Mouse (Mus musculus): ENCODE data around the gene Mapk1ip1l. TPM values are rescaled to one million over a fixed set of nuclear protein-coding genes. Genes with fewer than 3 reads are reported as not detected.
A peak's percentile ranks its signal among the peaks of the same experiment; 100 is the strongest.

The Mapk1ip1l gene
- polyA plus RNA-seq, 1 experiment from 2014 or later: 83.5 TPM

GRCm38 (mm10) chr14:47335300-47335699, 37.2 kb downstream of the Mapk1ip1l start:
- no peak overlapping the region for H3K4me3 ChIP-seq (replicated peaks)
- WGBS: 43% methylated on average over 3 of the region's 3 CpGs

DNA sequence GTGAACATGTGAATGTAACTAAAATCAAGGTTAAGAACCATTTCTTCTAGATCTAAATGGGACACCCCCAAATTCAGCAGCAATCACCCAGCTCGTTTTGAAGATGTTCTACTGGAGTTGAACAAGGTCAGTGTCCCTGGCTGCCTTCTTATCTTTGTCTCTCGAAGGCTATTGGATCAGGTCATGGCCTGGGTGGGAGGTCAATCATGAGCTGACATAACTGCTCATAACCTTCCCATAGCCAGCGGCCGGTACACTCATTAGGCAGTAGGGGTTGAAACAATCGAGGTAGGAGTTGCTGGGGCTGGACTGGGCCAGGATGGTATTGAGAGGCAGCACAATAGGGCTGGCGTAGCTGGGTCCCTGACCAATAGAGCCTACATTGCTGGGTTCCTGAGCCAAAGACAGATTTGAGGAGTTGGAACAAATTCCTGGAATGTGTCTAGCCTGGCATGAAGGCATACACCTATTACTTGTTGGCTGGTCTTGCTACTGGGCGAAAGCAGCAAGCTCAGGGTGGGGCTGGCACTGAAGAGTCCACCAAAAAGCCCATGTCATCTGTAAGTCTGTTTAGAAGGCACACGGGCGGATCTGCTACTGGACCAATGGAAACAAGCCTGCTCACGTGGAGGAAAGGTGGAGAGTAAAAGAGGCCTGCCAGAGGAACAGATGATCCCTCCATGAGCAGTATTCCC, 42.3 kb downstream of the Mapk1ip1l start:
- Histone ChIP-seq H3K9ac (replicated peaks) (no peak overlapping the region), H3K4me3 (replicated peaks) (no peak overlapping the region), H3K36me3 (no peaks in the 10 kb centered on the region), H3K9me3 (no peaks in the 10 kb centered on the region), H3K4me1 (replicated peaks) (no peaks in the 10 kb centered on the region), H3K4me2 (no peak overlapping the region), H3K27me3 (no peaks in the 10 kb centered on the region), H3K27ac (no peak overlapping the region)
- no peak for ATAC-seq (ENCODE audit: insufficient number of reproducible peaks, insufficient read depth, low FRiP score, low TSS enrichment, low read depth)
- 83% methylated on average over 10 of the region's 10 CpGs for WGBS

More at GRCm38 (mm10) chr14:47335300-47335699, 37.2 kb downstream of the Mapk1ip1l start:
- Histone ChIP-seq H3K27ac (0 out of 2 replicates have a peak overlapping the region, but pooled peaks have one; percentile 26), H3K27me3 (no peaks in the 10 kb centered on the region), H3K9me3 (no peaks in the 10 kb centered on the region), H3K4me1 (replicated peaks) (peaks cover 11% of the 10 kb centered on the region), H3K36me3 (no peaks in the 10 kb centered on the region), H3K9ac (replicated peaks) (no peak overlapping the region), H3K4me2 (no peak overlapping the region)
- no peak for ATAC-seq (ENCODE audit: insufficient number of reproducible peaks, insufficient read depth, low FRiP score, low TSS enrichment, low read depth)

DNA sequence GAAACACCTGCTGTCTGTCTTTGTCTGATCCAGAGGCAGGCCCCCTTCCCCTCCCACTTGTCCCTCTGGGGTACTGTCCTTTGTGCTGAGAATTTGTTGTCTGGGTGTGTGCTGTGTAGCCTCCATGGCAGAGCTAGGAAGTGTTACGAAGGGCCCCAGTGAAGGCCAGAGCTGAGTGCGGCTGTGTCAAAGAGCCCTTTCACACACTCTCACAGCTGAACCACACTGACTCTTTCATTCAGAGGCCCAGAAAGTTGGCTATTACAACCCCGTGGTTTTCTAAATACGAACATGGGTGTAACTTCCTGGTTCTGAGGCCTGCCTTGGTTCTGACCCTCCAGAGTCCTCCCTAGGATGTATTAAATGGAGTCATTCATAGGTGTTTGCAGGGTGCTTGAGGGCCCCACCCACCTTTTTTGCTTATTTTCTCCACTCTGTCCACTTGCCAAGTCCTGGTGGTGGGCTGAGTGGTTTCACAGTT, 43.8 kb downstream of the Mapk1ip1l start:
- Histone ChIP-seq H3K4me1 (replicated peaks) (no peaks in the 10 kb centered on the region), H3K36me3 (no peaks in the 10 kb centered on the region), H3K27me3 (no peaks in the 10 kb centered on the region), H3K9ac (replicated peaks) (no peak overlapping the region), H3K4me3 (replicated peaks) (no peak overlapping the region), H3K4me2 (no peak overlapping the region), H3K27ac (peak overlapping the region; percentile 47), H3K9me3 (no peaks in the 10 kb centered on the region)
- ATAC-seq (ENCODE audit: insufficient number of reproducible peaks, insufficient read depth, low FRiP score, low TSS enrichment, low read depth): no peak
- WGBS: 76% methylated on average over 4 of the region's 4 CpGs

- Histone ChIP-seq H3K9ac (replicated peaks) (no peak overlapping the region), H3K9me3 (no peaks in the 10 kb centered on the region), H3K4me3 (replicated peaks) (no peak overlapping the region), H3K27ac (no peak overlapping the region), H3K4me1 (replicated peaks) (no peaks in the 10 kb centered on the region), H3K36me3 (no peaks in the 10 kb centered on the region), H3K27me3 (no peaks in the 10 kb centered on the region), H3K4me2 (no peak overlapping the region)
- 93% methylated on average over 1 of the region's 1 CpGs for WGBS
- no peak for ATAC-seq (ENCODE audit: insufficient number of reproducible peaks, insufficient read depth, low FRiP score, low TSS enrichment, low read depth)
Measured at GRCm38 (mm10) chr14:47346715-47347114, 48.6 kb downstream of the Mapk1ip1l start.

DNA sequence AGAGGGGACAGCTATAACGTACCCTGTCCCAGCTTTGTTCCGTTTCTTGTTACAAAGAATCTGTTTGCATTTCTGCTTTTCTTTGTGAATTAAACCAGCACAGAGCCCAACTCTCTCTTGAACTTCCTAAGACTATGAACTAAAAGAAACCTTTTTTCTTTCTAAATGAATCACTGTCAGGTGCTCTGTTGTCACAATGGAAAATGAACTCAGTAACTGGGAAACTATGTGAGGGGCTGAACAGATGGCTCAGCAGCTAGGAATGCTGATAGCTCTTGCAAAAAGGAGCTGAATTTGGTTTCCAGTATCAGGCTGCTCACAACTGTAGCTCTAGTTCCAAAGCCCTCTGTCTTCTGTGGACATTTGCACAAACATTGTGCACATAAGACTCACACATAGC, 52.9 kb downstream of the Mapk1ip1l start:
- 86% methylated on average over 2 of the region's 2 CpGs for WGBS
- Histone ChIP-seq H3K9ac (replicated peaks) (no peak overlapping the region), H3K4me2 (no peak overlapping the region), H3K4me1 (replicated peaks) (no peaks in the 10 kb centered on the region), H3K4me3 (replicated peaks) (no peak overlapping the region), H3K27me3 (no peaks in the 10 kb centered on the region), H3K36me3 (no peaks in the 10 kb centered on the region), H3K9me3 (no peaks in the 10 kb centered on the region), H3K27ac (no peak overlapping the region)
- no peak for ATAC-seq (ENCODE audit: insufficient number of reproducible peaks, insufficient read depth, low FRiP score, low TSS enrichment, low read depth)

GRCm38 (mm10) chr14:47352272-47352671, 54.2 kb downstream of the Mapk1ip1l start:
- Histone ChIP-seq H3K27me3 (no peaks in the 10 kb centered on the region), H3K4me2 (no peak overlapping the region), H3K9ac (replicated peaks) (no peak overlapping the region), H3K27ac (no peak overlapping the region), H3K9me3 (no peaks in the 10 kb centered on the region), H3K4me3 (replicated peaks) (no peak overlapping the region), H3K36me3 (no peaks in the 10 kb centered on the region), H3K4me1 (replicated peaks) (no peaks in the 10 kb centered on the region)
- no peak for ATAC-seq (ENCODE audit: insufficient number of reproducible peaks, insufficient read depth, low FRiP score, low TSS enrichment, low read depth)
- WGBS: 90% methylated on average over 10 of the region's 10 CpGs

DNA sequence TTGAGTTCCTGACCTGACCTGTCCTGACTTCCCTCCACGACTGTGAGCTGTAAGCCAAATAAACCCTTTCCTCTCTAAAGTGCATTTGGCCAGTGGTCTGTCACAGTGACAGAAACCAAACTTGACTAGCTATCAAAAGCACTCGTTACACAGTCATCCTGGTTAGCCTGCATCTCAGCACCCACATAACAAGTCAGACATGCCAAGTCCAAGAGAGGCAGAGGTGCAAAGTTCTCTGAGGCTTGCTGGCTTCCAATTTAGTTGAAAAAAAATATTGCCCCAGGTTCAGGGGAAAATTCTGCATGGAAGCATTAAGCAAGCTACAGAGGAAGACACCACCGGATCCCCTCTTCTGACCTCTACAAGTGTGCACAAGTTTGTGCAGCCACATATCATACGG, 55.2 kb downstream of the Mapk1ip1l start:
- H3K27me3 ChIP-seq: no peaks in the 10 kb centered on the region
- ATAC-seq (ENCODE audit: insufficient number of reproducible peaks, insufficient read depth, low FRiP score, low TSS enrichment, low read depth): no peak
- no peak overlapping the region for H3K4me2 ChIP-seq
- no peaks in the 10 kb centered on the region for H3K9me3 ChIP-seq
- H3K4me3 ChIP-seq (replicated peaks): no peak overlapping the region
- H3K4me1 ChIP-seq (replicated peaks): no peaks in the 10 kb centered on the region
- H3K9ac ChIP-seq (replicated peaks): no peak overlapping the region
- H3K27ac ChIP-seq: no peak overlapping the region
- 80% methylated on average over 4 of the region's 4 CpGs for WGBS
- H3K36me3 ChIP-seq: no peaks in the 10 kb centered on the region

DNA sequence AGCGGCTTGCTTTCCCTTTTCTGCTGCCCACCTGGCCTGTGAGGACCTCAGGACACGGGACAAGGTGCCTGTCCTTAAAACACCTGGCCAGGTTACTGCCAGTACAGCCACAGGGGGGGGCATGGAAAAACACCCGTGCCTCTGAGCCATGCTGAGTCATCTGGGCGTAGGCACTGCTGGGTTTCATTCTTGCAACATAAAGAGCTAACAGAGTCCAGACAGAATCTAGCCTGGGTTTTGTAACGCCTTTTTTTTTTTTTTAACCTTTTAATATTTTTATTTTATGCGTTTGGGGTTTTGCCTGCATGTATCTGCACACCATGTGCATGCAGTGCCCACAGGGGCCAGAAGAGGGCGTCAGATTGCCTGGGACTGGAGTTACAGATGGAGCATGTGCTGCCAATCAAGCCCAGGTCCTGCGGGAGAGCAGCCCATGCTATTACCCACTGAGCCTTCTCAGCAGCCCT, 56.1 kb downstream of the Mapk1ip1l start:
- Histone ChIP-seq H3K4me2 (no peak overlapping the region), H3K27me3 (no peaks in the 10 kb centered on the region), H3K9me3 (no peaks in the 10 kb centered on the region), H3K4me3 (replicated peaks) (no peak overlapping the region), H3K9ac (replicated peaks) (no peak overlapping the region), H3K36me3 (no peaks in the 10 kb centered on the region), H3K27ac (no peak overlapping the region), H3K4me1 (replicated peaks) (no peaks in the 10 kb centered on the region)
- ATAC-seq (ENCODE audit: insufficient number of reproducible peaks, insufficient read depth, low FRiP score, low TSS enrichment, low read depth): no peak
- WGBS: 61% methylated on average over 8 of the region's 8 CpGs

- H3K4me1 ChIP-seq (replicated peaks): no peaks in the 10 kb centered on the region
- no peak overlapping the region for H3K4me2 ChIP-seq
- no peak overlapping the region for H3K4me3 ChIP-seq (replicated peaks)
- no peak for ATAC-seq (ENCODE audit: insufficient number of reproducible peaks, insufficient read depth, low FRiP score, low TSS enrichment, low read depth)
- WGBS: 72% methylated on average over 5 of the region's 5 CpGs
- no peaks in the 10 kb centered on the region for H3K27me3 ChIP-seq
- no peaks in the 10 kb centered on the region for H3K36me3 ChIP-seq
- H3K27ac ChIP-seq: no peak overlapping the region
- H3K9ac ChIP-seq (replicated peaks): no peak overlapping the region
- no peaks in the 10 kb centered on the region for H3K9me3 ChIP-seq
Measured at GRCm38 (mm10) chr14:47354948-47355347, 56.9 kb downstream of the Mapk1ip1l start.

DNA sequence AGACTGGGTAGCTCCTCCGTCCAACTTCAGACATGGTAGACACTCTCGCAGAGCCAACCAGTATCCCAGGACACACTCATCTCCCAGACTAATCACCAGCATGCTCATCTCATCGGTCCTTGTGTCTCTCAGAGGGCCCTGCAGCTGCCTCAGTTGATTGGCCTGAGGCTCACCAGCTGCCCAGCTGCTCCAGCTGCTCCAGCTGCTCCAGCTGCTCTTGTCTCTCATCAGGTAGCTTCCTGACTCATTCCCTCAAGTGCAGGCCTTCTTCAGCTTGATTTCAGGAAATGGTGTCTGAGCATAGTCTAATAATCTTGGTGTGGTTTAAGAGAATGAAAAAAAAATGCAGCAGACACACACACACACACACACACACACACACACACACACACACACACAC, 58.6 kb downstream of the Mapk1ip1l start:
- Histone ChIP-seq H3K9me3 (no peaks in the 10 kb centered on the region), H3K9ac (replicated peaks) (no peak overlapping the region), H3K4me2 (no peak overlapping the region), H3K4me1 (replicated peaks) (no peaks in the 10 kb centered on the region), H3K4me3 (replicated peaks) (no peak overlapping the region), H3K27ac (no peak overlapping the region), H3K27me3 (no peaks in the 10 kb centered on the region), H3K36me3 (no peaks in the 10 kb centered on the region)
- WGBS: 79% methylated on average over 3 of the region's 3 CpGs
- ATAC-seq (ENCODE audit: insufficient number of reproducible peaks, insufficient read depth, low FRiP score, low TSS enrichment, low read depth): no peak

- no peaks in the 10 kb centered on the region for H3K27me3 ChIP-seq
- WGBS: 80% methylated on average over 3 of the region's 3 CpGs
- no peak overlapping the region for H3K4me3 ChIP-seq (replicated peaks)
- H3K36me3 ChIP-seq: no peaks in the 10 kb centered on the region
- ATAC-seq (ENCODE audit: insufficient number of reproducible peaks, insufficient read depth, low FRiP score, low TSS enrichment, low read depth): no peak
- H3K9me3 ChIP-seq: no peaks in the 10 kb centered on the region
- H3K27ac ChIP-seq: no peak overlapping the region
- H3K9ac ChIP-seq (replicated peaks): no peak overlapping the region
- H3K4me2 ChIP-seq: no peak overlapping the region
- H3K4me1 ChIP-seq (replicated peaks): no peaks in the 10 kb centered on the region
Measured at GRCm38 (mm10) chr14:47359610-47360009, 61.5 kb downstream of the Mapk1ip1l start.

DNA sequence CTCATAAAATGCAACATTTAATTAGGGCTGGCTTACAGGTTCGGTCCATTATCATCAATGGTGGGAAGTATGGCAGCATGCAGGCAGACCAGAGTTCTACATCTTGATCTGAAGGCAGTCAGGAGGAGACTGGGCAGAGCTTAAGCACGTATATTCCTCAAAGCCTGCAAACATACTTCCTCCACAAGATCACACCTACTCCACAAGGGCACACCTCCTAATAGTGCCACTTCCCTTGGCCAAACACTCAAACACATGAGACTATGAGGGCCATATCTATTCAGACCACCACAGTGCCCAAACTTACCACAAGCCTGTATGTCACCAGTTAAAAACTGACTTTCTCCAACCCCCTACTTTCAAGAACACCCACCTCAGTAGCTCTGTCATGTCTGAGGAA, 63.4 kb downstream of the Mapk1ip1l start:
- H3K4me3 ChIP-seq (replicated peaks): no peak overlapping the region
- H3K4me1 ChIP-seq (replicated peaks): no peaks in the 10 kb centered on the region
- H3K4me2 ChIP-seq: no peak overlapping the region
- no peak overlapping the region for H3K27ac ChIP-seq
- no peak for ATAC-seq (ENCODE audit: insufficient number of reproducible peaks, insufficient read depth, low FRiP score, low TSS enrichment, low read depth)
- H3K36me3 ChIP-seq: no peaks in the 10 kb centered on the region
- WGBS: 87% methylated on average over 2 of the region's 2 CpGs
- H3K9me3 ChIP-seq: no peaks in the 10 kb centered on the region
- no peak overlapping the region for H3K9ac ChIP-seq (replicated peaks)
- peaks cover 10% of the 10 kb centered on the region; the same call in 1 of the 2 replicates for H3K27me3 ChIP-seq

Data from limb, embryonic 12.5 days (tissue).